Mouse (Mus musculus) intestine, postnatal 0 days (tissue): ENCODE measurements at regions not wholly inside any gene's neighbourhood (a gene's known extent, or its start where the extent isn't known, plus 50 kb on each side); places are given as distances from the start of the nearest gene placed in this dataset.
"Not testable (repeated sequence)": the region's sequence is repeated elsewhere in the genome, so short reads cannot be mapped to it uniquely, and the experiment has no call there.

Experiments used
- ATAC-seq: fragments of 200-750 bp; cut with Nextera tagmentation; 2 replicates; pipeline ENCODE4 v1.8.0; 2017; ENCODE audit warnings: mild to moderate bottlenecking, moderate TSS enrichment, moderate library complexity
- H3K27ac ChIP-seq: fragments of 300-500 bp; sonication (generic); 2 replicates; pipeline ENCODE4 v1.5.1; 2014; ENCODE audit warnings: mild to moderate bottlenecking, low read depth, low read length, moderate library complexity
- H3K27me3 ChIP-seq: fragments of 300-500 bp; sonication (generic); replicated peaks from 2 replicates; pipeline ENCODE4 v1.6.1; 2014; ENCODE audit warnings: low read length, mixed read lengths; ENCODE audit not compliant: control insufficient read depth, insufficient read depth
- H3K36me3 ChIP-seq: fragments of 300-500 bp; sonication (generic); 2 replicates; pipeline ENCODE4 v1.6.1; 2014; ENCODE audit warnings: mild to moderate bottlenecking, moderate library complexity; ENCODE audit not compliant: control insufficient read depth, insufficient read depth
- H3K4me1 ChIP-seq: fragments of 300-500 bp; sonication (generic); replicated peaks from 2 replicates; pipeline ENCODE4 v1.6.1; 2014; ENCODE audit warnings: antibody characterized with exemption, low read length, mixed read lengths; ENCODE audit not compliant: control insufficient read depth, insufficient read depth
- H3K4me2 ChIP-seq: fragments of 300-500 bp; sonication (generic); replicated peaks from 2 replicates; pipeline ENCODE4 v1.6.1; 2014; ENCODE audit warnings: low read depth, mild to moderate bottlenecking, moderate library complexity
- H3K4me3 ChIP-seq: fragments of 300-500 bp; sonication (generic); 2 replicates; pipeline ENCODE4 v1.5.1; 2014; ENCODE audit warnings: low read depth, low read length
- H3K9ac ChIP-seq: fragments of 300-500 bp; sonication (generic); 2 replicates; pipeline ENCODE4 v1.6.1; 2014; ENCODE audit warnings: mild to moderate bottlenecking, low read depth, low read length
- H3K9me3 ChIP-seq: fragments of 300-500 bp; sonication (generic); 2 replicates; pipeline ENCODE4 v1.6.1; 2016; ENCODE audit warnings: mixed run types; ENCODE audit not compliant: control insufficient read depth
- CTCF ChIP-seq: sonication (generic); IDR thresholded peaks from 2 replicates; pipeline ENCODE4 v1.5.1; 2016; ENCODE audit warnings: low read depth, mild to moderate bottlenecking, control low read depth, antibody characterized with exemption, moderate library complexity
- WGBS: fragments of 180-500 bp; shearing (Covaris S2); extraction: QIAGEN DNeasy Blood & Tissue Kit; methylation state at CpG from one replicate; pipeline ENCODE4 v1.1.7; 2014; 5-methylcytosine and 5-hydroxymethylcytosine counted together

DNA sequence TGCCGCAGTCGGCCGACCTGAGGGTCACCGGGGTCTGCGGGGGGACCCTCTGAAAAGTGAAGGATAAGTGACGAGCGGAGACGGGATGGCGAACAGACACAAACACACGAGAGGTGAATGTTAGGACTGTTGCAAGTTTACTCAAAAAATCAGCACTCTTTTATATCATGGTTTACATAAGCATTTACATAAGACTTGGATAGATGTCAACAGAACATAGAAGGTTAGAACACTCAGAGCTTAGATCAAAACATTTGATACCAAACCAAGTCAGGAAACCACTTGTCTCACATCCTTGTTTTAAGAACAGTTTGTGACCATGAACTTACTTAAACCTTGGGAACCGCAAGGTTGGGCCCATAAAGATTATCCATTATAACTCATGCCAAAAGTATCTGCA lies 1033.6 kb upstream of the Sel1l start:
- not testable (repeated sequence) for H3K4me1 ChIP-seq, H3K9me3 ChIP-seq, H3K27me3 ChIP-seq, H3K9ac ChIP-seq, H3K4me2 ChIP-seq, H3K36me3 ChIP-seq, ATAC-seq, H3K4me3 ChIP-seq, H3K27ac ChIP-seq
- WGBS: 90% methylated on average over 7 of the region's 11 CpGs

GRCm38 (mm10) chr12:92873602-92874001 lies 1024.6 kb upstream of the Sel1l start:
- no peaks in the 10 kb centered on the region for H3K36me3 ChIP-seq
- no peak overlapping the region for H3K9ac ChIP-seq
- WGBS: 93% methylated on average over 3 of the region's 3 CpGs
- no peaks in the 10 kb centered on the region for H3K4me1 ChIP-seq
- no peak for TF ChIP-seq CTCF
- H3K9me3 ChIP-seq: no peaks in the 10 kb centered on the region
- no peak overlapping the region for H3K27ac ChIP-seq
- H3K4me2 ChIP-seq: no peak overlapping the region
- ATAC-seq: no peak
- H3K27me3 ChIP-seq: no peaks in the 10 kb centered on the region
- no peak overlapping the region for H3K4me3 ChIP-seq

DNA sequence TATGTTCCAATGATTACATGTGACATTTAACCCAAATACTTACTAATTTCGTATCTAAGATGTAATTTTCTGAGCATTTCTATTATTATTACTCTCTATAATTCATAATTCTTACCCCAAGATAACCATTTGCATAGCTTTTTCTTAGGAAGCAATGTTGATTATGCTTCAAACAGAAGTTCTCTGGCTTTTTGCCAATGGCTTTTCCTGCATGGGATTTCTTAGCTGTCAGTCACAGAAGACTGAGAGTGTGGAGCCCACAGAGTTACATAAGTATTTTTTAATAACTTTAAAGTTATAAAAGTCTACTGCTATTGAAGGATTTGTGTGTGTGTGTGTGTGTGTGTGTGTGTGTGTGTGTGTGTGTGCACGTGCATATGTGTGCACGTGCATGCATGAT lies 1020.4 kb upstream of the Sel1l start:
- Histone ChIP-seq H3K9ac (no peak overlapping the region), H3K27ac (no peak overlapping the region), H3K27me3 (no peaks in the 10 kb centered on the region), H3K9me3 (no peaks in the 10 kb centered on the region), H3K4me2 (no peak overlapping the region), H3K36me3 (no peaks in the 10 kb centered on the region), H3K4me1 (no peaks in the 10 kb centered on the region), H3K4me3 (no peak overlapping the region)
- ATAC-seq: no peak
- 67% methylated on average over 3 of the region's 3 CpGs for WGBS
- no peak for TF ChIP-seq CTCF

DNA sequence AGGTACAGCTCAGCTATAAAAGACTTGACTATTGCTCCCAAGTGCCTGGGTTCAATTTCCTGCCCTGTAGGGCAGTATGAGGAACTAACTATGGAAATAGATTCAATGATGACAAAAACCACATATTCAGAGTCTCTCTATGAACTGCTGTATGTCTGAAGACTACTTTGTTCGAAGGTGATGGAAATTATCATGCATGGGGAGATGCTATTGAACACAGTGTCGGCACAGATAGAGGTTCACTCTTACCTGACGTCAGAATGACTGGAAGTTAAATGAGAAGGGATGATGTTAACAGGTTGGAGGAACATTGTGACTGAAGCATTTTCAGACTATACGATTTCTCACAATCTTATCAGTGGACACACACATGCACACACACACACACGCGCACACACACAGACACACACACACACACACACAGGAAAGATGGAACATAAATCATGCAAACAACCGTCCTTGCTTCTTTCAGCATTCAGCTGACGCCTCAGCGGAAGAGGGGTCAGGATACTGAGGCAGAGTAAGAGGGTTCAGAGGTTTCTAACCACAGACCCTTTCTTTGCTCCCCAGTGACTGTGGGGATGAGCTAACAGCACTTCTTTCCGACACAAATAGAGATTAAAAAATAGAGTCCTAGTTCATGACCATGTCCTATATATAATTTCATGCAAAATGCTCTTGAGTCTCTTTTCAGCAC lies 974.3 kb upstream of the Sel1l start:
- H3K27ac ChIP-seq: no peak overlapping the region
- no peak overlapping the region for H3K9ac ChIP-seq
- TF ChIP-seq CTCF: no peak
- H3K9me3 ChIP-seq: no peaks in the 10 kb centered on the region
- H3K4me3 ChIP-seq: no peak overlapping the region
- H3K36me3 ChIP-seq: no peaks in the 10 kb centered on the region
- H3K27me3 ChIP-seq: no peaks in the 10 kb centered on the region
- 77% methylated on average over 10 of the region's 10 CpGs for WGBS
- H3K4me2 ChIP-seq: no peak overlapping the region
- no peak for ATAC-seq
- H3K4me1 ChIP-seq: no peaks in the 10 kb centered on the region

- no peak overlapping the region for H3K9ac ChIP-seq
- 77% methylated on average over 3 of the region's 3 CpGs for WGBS
- H3K4me2 ChIP-seq: no peak overlapping the region
- no peak for ATAC-seq
- H3K4me3 ChIP-seq: no peak overlapping the region
- H3K36me3 ChIP-seq: no peaks in the 10 kb centered on the region
- H3K4me1 ChIP-seq: no peaks in the 10 kb centered on the region
- TF ChIP-seq CTCF: no peak
- H3K9me3 ChIP-seq: no peaks in the 10 kb centered on the region
- H3K27ac ChIP-seq: no peak overlapping the region
- no peaks in the 10 kb centered on the region for H3K27me3 ChIP-seq
These were observed 969.7 kb upstream of the Sel1l start for GRCm38 (mm10) chr12:92818610-92819009.

GRCm38 (mm10) chr12:92801121-92801520 lies 952.2 kb upstream of the Sel1l start:
- no peak for TF ChIP-seq CTCF

GRCm38 (mm10) chr12:92783362-92783761 lies 934.4 kb upstream of the Sel1l start:
- Histone ChIP-seq H3K27ac (no peak overlapping the region), H3K9ac (no peak overlapping the region), H3K36me3 (no peaks in the 10 kb centered on the region), H3K4me2 (no peak overlapping the region), H3K4me3 (no peak overlapping the region), H3K27me3 (no peaks in the 10 kb centered on the region), H3K9me3 (no peaks in the 10 kb centered on the region), H3K4me1 (no peaks in the 10 kb centered on the region)
- TF ChIP-seq CTCF: no peak
- ATAC-seq: no peak
- 69% methylated on average over 1 of the region's 1 CpGs for WGBS

More at GRCm38 (mm10) chr12:92801121-92801520, 952.2 kb upstream of the Sel1l start:
- no peak overlapping the region for H3K4me2 ChIP-seq
- H3K4me1 ChIP-seq: no peaks in the 10 kb centered on the region
- H3K27ac ChIP-seq: no peak overlapping the region
- H3K4me3 ChIP-seq: no peak overlapping the region
- ATAC-seq: no peak
- H3K36me3 ChIP-seq: no peaks in the 10 kb centered on the region
- H3K9ac ChIP-seq: no peak overlapping the region
- no peaks in the 10 kb centered on the region for H3K9me3 ChIP-seq
- WGBS: 82% methylated on average over 1 of the region's 1 CpGs
- no peaks in the 10 kb centered on the region for H3K27me3 ChIP-seq
